Mouse (Mus musculus): ENCODE measurements around the gene Slc25a26.

Slc25a26 gene

GRCm38 (mm10) chr6:94637024-94637434 lies 136.9 kb downstream of the Slc25a26 start:
- DNase-seq (ENCODE audit: low spot score in 2 of 2): no peak

- DNase-seq (ENCODE audit: low spot score in 2 of 2): peak in 1 of 2 experiments; percentile 27
Observed at GRCm38 (mm10) chr6:94640297-94640696, 140.2 kb downstream of the Slc25a26 start.

DNA sequence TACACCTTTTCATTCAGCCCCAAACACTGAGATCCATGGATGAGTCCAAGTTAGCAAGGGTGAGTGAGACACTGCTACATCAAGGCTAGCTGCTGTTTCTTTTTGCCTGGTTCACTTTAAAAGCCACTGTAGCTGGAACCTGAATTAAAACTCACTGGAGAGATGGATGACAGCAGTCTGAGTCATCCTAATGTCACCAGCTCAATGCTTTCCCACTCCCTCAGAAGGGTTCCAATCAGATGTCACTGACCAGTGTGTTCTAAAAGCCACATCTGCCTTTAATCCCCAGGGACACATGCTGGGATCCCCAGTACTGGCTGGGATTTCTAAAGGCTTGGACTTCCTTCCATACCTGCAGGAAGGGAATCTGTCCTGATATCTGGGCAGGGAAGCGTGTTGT lies 141.9 kb downstream of the Slc25a26 start:
- DNase-seq (ENCODE audit: low spot score in 2 of 2): no peak

- DNase-seq (ENCODE audit: low spot score in 2 of 2): no peak
Observed at GRCm38 (mm10) chr6:94643989-94644388, 143.9 kb downstream of the Slc25a26 start.

GRCm38 (mm10) chr6:94644641-94645040 lies 144.5 kb downstream of the Slc25a26 start:
- DNase-seq (ENCODE audit: low spot score in 2 of 2): no peak

- no peak for DNase-seq (ENCODE audit: low spot score in 2 of 2)
Observed at GRCm38 (mm10) chr6:94645723-94646122, 145.6 kb downstream of the Slc25a26 start.

- DNase-seq (ENCODE audit: low spot score in 2 of 2): no peak
Observed at GRCm38 (mm10) chr6:94646274-94646863, 146.2 kb downstream of the Slc25a26 start.

DNA sequence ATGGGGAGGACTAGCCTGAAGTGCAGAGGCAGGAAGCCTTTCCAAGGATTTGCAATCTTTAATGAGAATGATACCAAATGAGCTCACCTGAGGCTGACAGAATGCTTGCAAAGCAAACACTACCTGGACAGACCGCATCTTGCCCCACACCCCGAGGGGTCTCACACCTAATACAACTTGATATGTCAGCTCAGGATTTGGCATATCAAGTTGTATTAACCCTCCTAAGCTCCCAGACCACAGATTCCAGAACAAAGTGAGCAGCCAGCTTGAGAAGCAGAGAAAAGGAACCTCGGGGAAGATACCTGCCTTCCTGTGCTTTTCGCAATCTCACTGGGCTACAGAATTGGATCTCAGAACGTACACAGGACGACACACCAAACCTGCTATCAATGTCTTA lies 146.8 kb downstream of the Slc25a26 start:
- DNase-seq (ENCODE audit: low spot score in 2 of 2): no peak

DNA sequence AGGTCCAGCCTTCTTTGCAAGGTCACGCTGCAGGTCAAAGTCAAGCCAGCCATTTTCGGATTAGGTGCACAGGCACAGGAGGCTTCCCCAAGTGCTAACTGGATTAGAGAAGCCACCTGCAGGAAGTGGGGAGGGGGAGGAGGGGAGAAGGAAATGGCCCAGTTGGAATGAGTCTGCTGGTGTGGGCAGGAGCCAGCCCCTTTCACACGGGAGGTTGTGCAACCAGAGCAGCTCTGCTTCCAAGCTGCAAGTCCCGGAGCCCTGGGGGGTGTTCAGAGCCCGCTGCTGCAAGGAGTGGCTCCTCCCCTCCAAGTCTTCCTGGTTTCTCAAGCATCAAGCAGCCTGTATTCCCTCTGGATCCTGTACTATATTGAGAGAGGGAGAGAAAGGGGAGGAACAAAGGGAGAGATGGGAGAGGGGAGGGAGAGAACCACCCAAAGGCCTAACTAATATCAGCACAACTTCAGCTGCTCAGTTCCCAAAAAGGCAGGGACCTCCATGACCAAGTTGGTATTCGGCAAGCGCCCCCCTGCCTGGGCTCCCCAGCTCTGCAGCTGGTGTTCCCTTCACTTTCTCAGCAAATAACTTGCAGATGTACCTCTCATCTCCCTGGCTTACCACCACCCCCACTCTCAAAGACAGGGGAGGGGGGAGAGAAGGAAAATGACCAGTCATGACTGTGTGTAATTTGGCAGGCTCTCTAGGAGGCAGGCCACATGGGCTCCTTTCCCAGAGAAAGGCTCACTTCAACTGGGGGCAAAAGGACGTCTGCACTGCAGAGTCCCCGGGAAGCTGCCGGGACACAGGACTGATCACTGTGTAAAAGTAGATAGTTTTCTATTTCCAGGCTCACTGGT lies 147.7 kb downstream of the Slc25a26 start:
- peak; percentile 36 to 46 for DNase-seq (ENCODE audit: low spot score in 2 of 2)

DNA sequence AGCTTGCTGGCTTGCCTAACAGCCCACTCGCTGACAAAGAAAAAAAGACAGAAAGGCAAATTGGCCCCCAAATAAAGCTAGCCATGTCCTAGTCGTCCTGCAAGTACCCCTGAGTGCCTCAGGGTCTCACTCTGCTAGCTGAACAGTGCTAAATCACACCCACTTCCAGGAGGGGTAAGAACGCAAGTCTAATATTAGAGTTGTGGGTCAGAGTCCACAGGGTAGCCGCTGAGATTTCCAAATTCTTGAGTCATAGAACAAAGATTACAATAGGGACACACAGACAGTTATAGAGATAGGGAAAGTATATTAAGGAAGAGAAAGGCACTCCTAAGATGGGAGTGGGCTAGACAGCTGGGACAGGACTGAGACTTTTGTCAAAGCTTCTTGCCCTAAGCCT lies 148.4 kb downstream of the Slc25a26 start:
- DNase-seq (ENCODE audit: low spot score in 2 of 2): no peak

- DNase-seq (ENCODE audit: low spot score in 2 of 2): no peak
Observed at GRCm38 (mm10) chr6:94649637-94650036, 149.5 kb downstream of the Slc25a26 start.

DNA sequence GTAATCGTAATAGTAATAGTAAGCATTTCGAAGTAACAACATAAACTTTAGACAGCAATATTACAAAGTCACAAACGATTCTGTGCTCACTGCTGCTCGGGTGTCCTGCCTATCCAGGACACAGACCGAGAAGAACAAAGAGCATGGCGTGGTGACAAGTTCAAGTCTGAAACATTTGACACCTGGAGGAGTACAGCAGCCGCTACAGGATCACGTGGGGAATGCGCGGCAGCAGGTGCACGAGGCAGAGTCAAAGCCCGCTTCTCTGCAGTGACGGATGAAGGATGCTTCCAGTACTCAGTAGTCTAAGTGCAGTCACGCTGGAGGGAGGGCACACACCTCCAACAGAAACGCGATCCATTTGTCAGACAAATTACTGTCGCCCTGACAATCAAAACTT lies 151.4 kb downstream of the Slc25a26 start:
- no peak for DNase-seq (ENCODE audit: low spot score in 2 of 2)

DNA sequence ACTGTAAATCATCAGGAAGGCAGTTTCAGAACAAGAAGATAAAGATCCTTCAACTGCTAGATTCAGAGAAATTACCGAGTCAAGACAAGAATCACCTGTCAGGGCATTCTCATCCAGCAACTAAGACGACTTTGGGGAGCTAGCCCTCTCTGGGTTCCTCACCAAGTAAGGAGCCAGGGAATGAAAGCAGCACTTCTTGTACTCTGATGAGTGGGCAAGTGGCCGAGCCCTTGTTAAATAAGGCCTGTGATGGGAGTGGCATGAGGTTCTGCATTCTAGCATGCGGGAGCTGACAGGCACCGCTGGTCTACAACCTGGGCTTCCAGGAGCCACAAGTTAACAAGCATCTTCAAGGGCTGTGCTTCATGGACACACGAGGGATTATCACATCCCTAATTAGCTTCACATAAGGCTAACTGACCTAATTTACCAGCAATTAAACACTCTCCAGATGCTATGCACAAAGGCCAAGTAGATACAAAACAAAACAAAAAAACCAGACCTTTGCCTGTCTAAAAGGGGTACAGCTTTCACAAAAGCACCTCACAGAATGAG lies 152.6 kb downstream of the Slc25a26 start:
- DNase-seq (ENCODE audit: low spot score in 2 of 2): no peak

DNA sequence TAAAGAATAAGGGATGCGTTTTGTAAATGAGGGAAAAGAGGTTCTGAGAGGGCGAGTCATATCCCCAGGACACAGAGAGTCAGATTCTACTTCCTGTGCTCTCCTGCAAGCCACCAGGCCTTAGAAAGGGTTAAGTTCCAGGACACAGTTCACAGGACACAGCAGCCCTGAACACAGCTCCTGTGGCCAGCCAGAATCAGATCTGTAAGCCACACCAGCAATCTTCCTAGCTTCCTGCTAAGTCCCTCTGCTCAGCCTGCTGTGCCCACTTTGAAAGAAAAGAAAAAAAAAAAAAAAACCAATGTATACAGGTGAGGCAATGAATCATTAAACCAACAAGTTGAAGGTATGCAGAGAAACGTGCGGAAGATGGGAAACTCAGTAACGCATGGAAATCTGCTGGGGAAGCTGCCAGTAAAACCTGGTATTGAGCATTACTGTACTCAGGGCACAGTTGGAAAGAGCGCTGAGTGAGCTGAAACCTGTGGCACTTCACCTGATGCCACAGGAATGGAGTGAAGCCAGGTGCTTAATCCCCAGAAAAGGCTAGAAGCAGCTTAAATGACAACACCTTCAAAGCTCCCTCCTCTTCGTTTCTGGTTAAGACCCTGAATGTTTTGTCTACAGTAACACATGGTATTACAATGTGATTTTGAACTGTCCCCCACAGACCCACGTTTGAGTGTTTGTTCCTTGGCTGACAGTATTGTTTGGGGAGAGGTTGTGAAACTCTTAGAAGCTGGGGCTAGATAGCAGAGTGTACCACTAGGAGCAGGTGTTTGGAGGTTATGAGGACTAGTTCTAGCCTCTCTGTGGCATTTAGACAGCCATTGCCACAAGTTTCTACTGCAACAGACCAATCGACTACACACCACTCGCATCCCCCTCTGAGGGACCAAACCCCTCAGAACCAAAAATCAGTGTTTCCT lies 153.5 kb downstream of the Slc25a26 start:
- no peak for DNase-seq (ENCODE audit: low spot score in 2 of 2)
